13 mouse cellular contexts compared by ENCODE assay signal in genomic region chr8:88919282-88919681, GRCm38 (mm10).
"Had no signal": no experiment of that assay in that cellular context is flagged by ENCODE, and none has a peak within 500 bp of the region (broad histone marks: within the 10 kb centered on the region; RNA-seq: fewer than 3 reads in every experiment).

No protein-coding gene starts in this region.

- DNase-seq: kidney, adult 2 months; kidney, postnatal 14 days; right cerebral cortex, postnatal 14 days; thymus, postnatal 36 days had no signal

- H3K36me3 ChIP-seq: kidney, embryonic 15.5 days; limb, embryonic 10.5 days; liver, embryonic 15.5 days; stomach, embryonic 15.5 days had no signal

- H3K4me3 ChIP-seq: kidney, embryonic 15.5 days; limb, embryonic 10.5 days; liver, embryonic 15.5 days; megakaryocyte, embryonic 14.5 days; stomach, embryonic 15.5 days had no signal

- H3K27ac ChIP-seq: kidney, embryonic 15.5 days; limb, embryonic 10.5 days; liver, embryonic 15.5 days; macrophage; stomach, embryonic 15.5 days had no signal

- H3K9me3 ChIP-seq: kidney, embryonic 15.5 days; limb, embryonic 10.5 days; liver, embryonic 15.5 days; stomach, embryonic 15.5 days had no signal

- ATAC-seq: hindbrain, embryonic 16.5 days; inflammation-experienced regulatory T-cells, adult 6 months had no signal

- H3K27me3 ChIP-seq: liver, embryonic 15.5 days; megakaryocyte, embryonic 14.5 days; stomach, embryonic 15.5 days had no signal

- H3K4me1 ChIP-seq: limb, embryonic 10.5 days; liver, embryonic 15.5 days; megakaryocyte, embryonic 14.5 days; stomach, embryonic 15.5 days had no signal

- H3K4me2 ChIP-seq: kidney, embryonic 15.5 days; liver, embryonic 15.5 days; midbrain, embryonic 11.5 days; stomach, embryonic 15.5 days had no signal

- H3K9ac ChIP-seq: kidney, embryonic 15.5 days; liver, embryonic 15.5 days; stomach, embryonic 15.5 days had no signal
